Mouse (Mus musculus): Measurements from ENCODE around the gene Zbtb17. TPM values are rescaled to one million over a fixed set of nuclear protein-coding genes. Genes with fewer than 3 reads are reported as not detected.

The Zbtb17 gene
- polyA plus RNA-seq, 1 experiment, result 1.9 TPM

DNA sequence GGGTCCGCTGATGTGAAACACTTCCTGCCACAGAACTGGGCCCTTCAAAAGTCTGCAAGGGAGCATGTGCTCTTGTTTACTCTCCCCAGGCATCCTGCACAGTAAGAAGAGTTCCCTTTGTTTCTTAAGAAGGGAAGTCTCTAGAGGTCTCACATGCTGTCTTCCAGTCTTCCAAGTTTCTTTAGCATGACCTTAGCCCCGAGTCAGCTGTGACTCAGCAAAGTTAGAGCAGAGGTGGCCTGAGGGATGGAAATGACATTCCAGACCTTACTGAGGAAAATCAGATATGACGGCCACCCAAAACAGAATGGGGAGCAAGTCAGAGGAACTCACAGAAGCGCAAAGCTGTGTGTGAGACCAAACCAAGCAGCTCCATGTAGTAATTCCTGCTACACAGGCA lies 56.2 kb downstream of the Zbtb17 start:
- H3K36me3 ChIP-seq (ENCODE audit: control insufficient read depth), result peaks cover 67% of the 10 kb centered on the region
- H3K27me3 ChIP-seq (ENCODE audit: control insufficient read depth), result no peaks in the 10 kb centered on the region
- peaks cover 8% of the 10 kb centered on the region for H3K4me1 ChIP-seq (ENCODE audit: control insufficient read depth)
- TF ChIP-seq TAL1 (IDR thresholded peaks at IDR 0.05; ENCODE audit: low read length), result no peak
- no peak for TF ChIP-seq GATA1 (IDR thresholded peaks at IDR 0.05; ENCODE audit: low read length)
- no peak overlapping the region for H3K4me3 ChIP-seq (replicated peaks)
- peaks cover 12% of the 10 kb centered on the region for H3K9me3 ChIP-seq (ENCODE audit: control insufficient read depth, low read length)

DNA sequence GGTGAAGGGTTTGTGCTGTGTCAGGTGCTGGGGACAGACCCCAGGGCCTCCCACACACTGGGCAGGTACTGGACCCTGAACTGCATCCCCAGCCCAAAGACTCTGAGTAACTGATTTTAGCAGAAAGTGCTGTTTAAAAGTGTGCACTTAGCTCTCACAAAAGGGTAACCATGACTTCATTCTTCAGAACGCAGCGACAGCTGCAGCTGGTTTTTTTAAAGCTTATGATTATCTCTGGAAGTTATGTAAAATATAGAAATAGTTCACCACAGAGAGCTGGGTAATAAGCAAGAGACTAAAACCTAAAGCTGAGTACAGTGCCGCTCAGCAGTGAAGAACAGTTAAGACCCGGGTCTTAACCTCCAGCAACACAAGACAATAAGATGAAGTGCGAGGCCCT lies 56.6 kb downstream of the Zbtb17 start:
- H3K4me1 ChIP-seq (ENCODE audit: control insufficient read depth), result peaks cover 8% of the 10 kb centered on the region
- H3K27me3 ChIP-seq (ENCODE audit: control insufficient read depth), result no peaks in the 10 kb centered on the region
- H3K9me3 ChIP-seq (ENCODE audit: control insufficient read depth, low read length), result peaks cover 12% of the 10 kb centered on the region
- no peak overlapping the region for H3K4me3 ChIP-seq (replicated peaks)
- no peak for TF ChIP-seq GATA1 (IDR thresholded peaks at IDR 0.05; ENCODE audit: low read length)
- TF ChIP-seq TAL1 (IDR thresholded peaks at IDR 0.05; ENCODE audit: low read length), result no peak
- peaks cover 63% of the 10 kb centered on the region for H3K36me3 ChIP-seq (ENCODE audit: control insufficient read depth)

DNA sequence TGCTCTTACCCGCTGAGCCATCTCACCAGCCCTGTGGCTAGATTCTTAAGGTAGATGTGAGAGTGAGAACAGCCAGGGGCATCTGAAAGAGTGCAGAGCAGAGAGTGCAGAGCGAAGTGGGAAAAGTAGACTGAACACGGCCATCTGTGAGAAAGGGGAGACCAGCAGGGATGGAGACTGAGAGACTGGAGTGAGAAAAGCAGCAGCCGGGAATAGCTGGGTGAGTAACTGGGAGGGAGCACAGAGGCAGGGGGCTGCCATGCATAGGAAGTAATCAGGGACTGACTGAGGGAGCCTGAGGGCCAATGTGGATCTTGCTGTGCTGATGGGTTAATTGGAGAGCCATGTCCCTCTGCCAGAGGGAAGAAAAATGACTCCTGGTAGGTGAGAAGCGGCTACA lies 58.3 kb downstream of the Zbtb17 start:
- no peak overlapping the region for H3K4me3 ChIP-seq (replicated peaks)
- peaks cover 49% of the 10 kb centered on the region for H3K36me3 ChIP-seq (ENCODE audit: control insufficient read depth)
- TF ChIP-seq TAL1 (IDR thresholded peaks at IDR 0.05; ENCODE audit: low read length) (no peak), GATA1 (IDR thresholded peaks at IDR 0.05; ENCODE audit: low read length) (no peak)
- peaks cover 18% of the 10 kb centered on the region for H3K4me1 ChIP-seq (ENCODE audit: control insufficient read depth)
- H3K9me3 ChIP-seq (ENCODE audit: control insufficient read depth, low read length), result peaks cover 12% of the 10 kb centered on the region
- H3K27me3 ChIP-seq (ENCODE audit: control insufficient read depth), result no peaks in the 10 kb centered on the region

DNA sequence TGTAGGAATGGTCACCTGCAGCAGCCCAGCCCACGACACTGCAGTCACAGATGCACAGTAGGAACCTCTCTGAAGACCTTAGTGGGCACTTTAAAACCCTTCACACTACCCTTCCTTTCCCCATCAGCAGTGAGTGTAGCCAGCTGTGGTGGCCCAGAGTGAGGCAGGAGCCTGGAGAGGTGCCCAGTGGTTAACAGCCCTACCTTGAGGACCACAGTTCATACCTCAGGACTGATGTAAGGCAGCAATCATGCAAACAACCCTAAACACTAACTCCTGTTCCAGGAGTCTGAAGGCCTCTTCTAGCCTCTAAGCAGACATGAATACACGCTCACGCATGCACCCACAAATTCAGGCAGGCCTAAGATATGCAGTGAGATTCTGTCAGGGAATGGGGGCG lies 60.0 kb downstream of the Zbtb17 start:
- no peak for TF ChIP-seq TAL1 (IDR thresholded peaks at IDR 0.05; ENCODE audit: low read length)
- Histone ChIP-seq H3K36me3 (ENCODE audit: control insufficient read depth) (peaks cover 44% of the 10 kb centered on the region), H3K27me3 (ENCODE audit: control insufficient read depth) (no peaks in the 10 kb centered on the region), H3K4me3 (replicated peaks) (no peak overlapping the region), H3K4me1 (ENCODE audit: control insufficient read depth) (peaks cover 19% of the 10 kb centered on the region), H3K9me3 (ENCODE audit: control insufficient read depth, low read length) (peaks cover 12% of the 10 kb centered on the region)

DNA sequence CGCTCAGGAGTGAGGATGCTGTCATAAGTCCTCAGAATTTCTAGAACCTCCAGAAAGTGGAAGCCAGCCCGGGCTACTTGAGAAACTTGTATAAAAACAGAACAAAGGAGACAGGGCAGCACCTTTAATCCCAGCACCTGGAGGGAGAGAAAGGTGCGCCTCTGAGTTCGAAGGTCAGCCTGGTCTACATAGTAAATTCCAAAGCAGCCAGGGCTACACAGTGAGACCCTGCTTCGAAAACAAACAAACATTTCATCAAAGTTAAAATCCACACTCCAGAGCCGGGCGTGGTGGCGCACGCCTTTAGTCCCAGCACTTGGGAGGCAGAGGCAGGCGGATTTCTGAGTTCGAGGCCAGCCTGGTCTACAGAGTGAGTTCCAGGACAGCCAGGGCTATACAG lies 61.4 kb downstream of the Zbtb17 start:
- Histone ChIP-seq H3K9me3 (ENCODE audit: control insufficient read depth, low read length) (peaks cover 12% of the 10 kb centered on the region), H3K4me1 (ENCODE audit: control insufficient read depth) (peaks cover 23% of the 10 kb centered on the region), H3K36me3 (ENCODE audit: control insufficient read depth) (peaks cover 35% of the 10 kb centered on the region), H3K4me3 (replicated peaks) (no peak overlapping the region), H3K27me3 (ENCODE audit: control insufficient read depth) (no peaks in the 10 kb centered on the region)
- no peak for TF ChIP-seq TAL1 (IDR thresholded peaks at IDR 0.05; ENCODE audit: low read length)
- no peak for TF ChIP-seq GATA1 (IDR thresholded peaks at IDR 0.05; ENCODE audit: low read length)

DNA sequence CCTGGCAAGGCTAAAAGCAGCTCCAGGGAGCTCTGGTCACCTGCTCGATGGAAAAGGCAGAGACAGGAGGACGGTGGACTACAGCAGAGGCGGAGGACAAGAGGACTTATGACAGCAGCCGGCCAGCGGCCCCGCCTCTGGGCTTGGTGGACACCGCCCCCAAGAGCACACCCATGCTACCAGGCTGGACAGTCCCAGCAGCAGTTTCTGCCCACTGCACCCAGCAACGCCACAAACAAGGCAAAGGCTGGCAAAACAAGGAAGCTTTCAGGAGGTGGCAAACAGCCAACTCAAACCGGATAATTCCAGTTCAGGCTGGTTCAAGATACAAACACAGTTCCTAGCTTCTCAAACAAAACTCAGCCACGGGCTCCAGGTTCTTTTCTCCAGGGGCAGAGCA lies 61.9 kb downstream of the Zbtb17 start:
- H3K9me3 ChIP-seq (ENCODE audit: control insufficient read depth, low read length), result peaks cover 12% of the 10 kb centered on the region
- H3K36me3 ChIP-seq (ENCODE audit: control insufficient read depth), result peaks cover 36% of the 10 kb centered on the region
- no peaks in the 10 kb centered on the region for H3K27me3 ChIP-seq (ENCODE audit: control insufficient read depth)
- H3K4me1 ChIP-seq (ENCODE audit: control insufficient read depth), result peaks cover 26% of the 10 kb centered on the region
- H3K4me3 ChIP-seq (replicated peaks), result no peak overlapping the region
- no peak for TF ChIP-seq TAL1 (IDR thresholded peaks at IDR 0.05; ENCODE audit: low read length)
- TF ChIP-seq GATA1 (IDR thresholded peaks at IDR 0.05; ENCODE audit: low read length), result no peak

DNA sequence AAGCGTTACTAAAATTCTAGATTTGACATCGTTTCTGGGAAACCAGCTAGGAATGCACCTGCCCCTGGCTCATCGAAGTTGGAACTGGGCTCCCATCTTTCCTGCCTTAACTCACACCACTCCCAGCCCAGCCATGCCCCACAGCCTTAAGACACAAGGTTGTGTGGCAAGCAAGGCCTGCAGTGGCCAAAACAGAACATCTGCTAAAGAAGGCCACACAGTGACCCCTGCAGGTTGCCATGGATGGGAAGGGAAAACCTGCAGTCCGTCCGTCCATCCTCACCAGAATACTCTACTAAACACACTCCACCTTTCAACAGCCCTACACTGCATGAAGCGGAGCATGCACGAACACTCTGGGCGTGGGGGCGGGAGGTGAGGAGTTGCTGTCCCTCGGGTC lies 62.4 kb downstream of the Zbtb17 start:
- Histone ChIP-seq H3K27me3 (ENCODE audit: control insufficient read depth) (no peaks in the 10 kb centered on the region), H3K36me3 (ENCODE audit: control insufficient read depth) (peaks cover 37% of the 10 kb centered on the region), H3K4me3 (replicated peaks) (no peak overlapping the region), H3K9me3 (ENCODE audit: control insufficient read depth, low read length) (peaks cover 12% of the 10 kb centered on the region), H3K4me1 (ENCODE audit: control insufficient read depth) (peaks cover 29% of the 10 kb centered on the region)
- TF ChIP-seq GATA1 (IDR thresholded peaks at IDR 0.05; ENCODE audit: low read length), result no peak
- TF ChIP-seq TAL1 (IDR thresholded peaks at IDR 0.05; ENCODE audit: low read length), result no peak

DNA sequence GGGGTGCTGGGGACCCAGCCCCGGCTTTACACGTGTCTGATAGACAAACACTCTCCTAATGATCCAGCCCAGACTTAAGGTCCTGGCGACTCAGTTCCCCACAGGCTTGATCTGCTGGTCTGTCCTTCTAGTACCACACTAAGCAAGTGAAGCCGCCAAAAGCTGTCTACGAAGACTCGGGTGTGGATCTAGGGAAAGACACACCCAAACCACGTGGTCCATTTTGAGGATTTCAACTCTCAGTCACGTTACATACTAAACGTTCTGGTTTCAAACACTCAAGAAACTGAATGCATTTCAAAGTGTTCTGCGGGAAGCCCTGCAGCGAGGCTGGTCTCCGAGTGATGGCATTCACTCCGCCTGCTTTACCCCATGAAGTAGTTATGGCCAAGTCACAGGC lies 66.0 kb downstream of the Zbtb17 start:
- no peaks in the 10 kb centered on the region for H3K27me3 ChIP-seq (ENCODE audit: control insufficient read depth)
- H3K4me1 ChIP-seq (ENCODE audit: control insufficient read depth), result peaks cover 29% of the 10 kb centered on the region
- no peak overlapping the region for H3K4me3 ChIP-seq (replicated peaks)
- peaks cover 48% of the 10 kb centered on the region for H3K36me3 ChIP-seq (ENCODE audit: control insufficient read depth)
- no peak for TF ChIP-seq GATA1 (IDR thresholded peaks at IDR 0.05; ENCODE audit: low read length)
- TF ChIP-seq TAL1 (IDR thresholded peaks at IDR 0.05; ENCODE audit: low read length), result no peak
- no peaks in the 10 kb centered on the region for H3K9me3 ChIP-seq (ENCODE audit: control insufficient read depth, low read length)

DNA sequence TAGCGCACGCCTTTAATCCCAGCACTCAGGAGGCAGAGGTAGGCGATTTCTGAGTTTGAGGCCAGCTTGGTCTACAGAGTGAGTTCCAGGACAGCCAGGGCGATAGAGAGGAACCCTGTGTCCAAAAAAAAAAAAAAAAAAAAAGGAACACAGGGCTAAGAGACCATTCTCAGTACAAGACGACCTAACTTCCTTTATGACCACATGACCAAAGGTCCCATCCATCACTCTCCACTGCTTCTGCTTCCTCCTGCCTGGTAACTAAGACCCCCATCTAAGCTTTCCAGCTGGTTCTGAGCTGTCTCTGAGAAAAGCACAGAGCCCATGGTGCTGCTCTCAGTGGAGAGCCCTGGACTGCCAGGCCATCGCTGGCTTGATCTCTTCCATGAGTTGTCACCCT lies 67.7 kb downstream of the Zbtb17 start:
- Histone ChIP-seq H3K27me3 (ENCODE audit: control insufficient read depth) (no peaks in the 10 kb centered on the region), H3K36me3 (ENCODE audit: control insufficient read depth) (peaks cover 65% of the 10 kb centered on the region), H3K9me3 (ENCODE audit: control insufficient read depth, low read length) (no peaks in the 10 kb centered on the region), H3K4me1 (ENCODE audit: control insufficient read depth) (peaks cover 20% of the 10 kb centered on the region), H3K4me3 (replicated peaks) (no peak overlapping the region)
- no peak for TF ChIP-seq TAL1 (IDR thresholded peaks at IDR 0.05; ENCODE audit: low read length)
- TF ChIP-seq GATA1 (IDR thresholded peaks at IDR 0.05; ENCODE audit: low read length), result no peak

DNA sequence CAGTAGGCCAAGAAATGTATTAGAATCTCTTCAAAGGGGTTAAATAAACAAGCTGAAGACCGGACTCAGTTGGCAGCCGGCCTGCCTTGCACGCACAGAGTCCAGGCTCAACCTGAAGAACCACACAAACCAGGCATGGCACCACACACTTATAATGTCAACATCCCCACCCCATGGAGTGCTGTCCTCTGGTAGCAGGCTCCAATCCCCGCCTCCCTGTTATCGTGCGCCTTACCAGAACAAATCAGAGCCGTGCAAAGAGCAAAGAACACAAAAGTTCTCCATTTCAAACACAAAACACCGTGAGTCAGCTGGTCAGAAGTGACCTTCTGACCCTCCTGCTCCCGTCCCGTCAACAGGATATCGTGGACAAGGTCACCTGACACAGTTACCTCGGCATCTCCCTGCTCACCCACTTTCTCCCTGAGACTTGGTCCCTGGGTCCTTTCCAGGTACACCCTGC lies 69.8 kb downstream of the Zbtb17 start:
- Histone ChIP-seq H3K36me3 (ENCODE audit: control insufficient read depth) (peaks cover 79% of the 10 kb centered on the region), H3K4me3 (replicated peaks) (no peak overlapping the region), H3K27me3 (ENCODE audit: control insufficient read depth) (no peaks in the 10 kb centered on the region), H3K4me1 (ENCODE audit: control insufficient read depth) (peaks cover 18% of the 10 kb centered on the region), H3K9me3 (ENCODE audit: control insufficient read depth, low read length) (no peaks in the 10 kb centered on the region)
- TF ChIP-seq GATA1 (IDR thresholded peaks at IDR 0.05; ENCODE audit: low read length), result no peak
- no peak for TF ChIP-seq TAL1 (IDR thresholded peaks at IDR 0.05; ENCODE audit: low read length)

Other genes starting within 250 kb of the Zbtb17 start
- not detected in 2 replicates for gene Rsg1, start 230.7 kb upstream of the Zbtb17 start, polyA plus RNA-seq (2012)
- gene Arhgef19, start 205.2 kb upstream of the Zbtb17 start, polyA plus RNA-seq (2012), result 0.08 and 0.12 TPM in 2 replicates
- not detected in 2 replicates for gene Epha2, start 143.4 kb upstream of the Zbtb17 start, polyA plus RNA-seq (2012)
- gene Fam131c, start 76.4 kb upstream of the Zbtb17 start, polyA plus RNA-seq (2012), result not detected in 2 replicates
- gene Clcnka, start 45.9 kb upstream of the Zbtb17 start, polyA plus RNA-seq (2012), result not detected in 2 replicates
- gene Clcnkb, start 28.6 kb upstream of the Zbtb17 start, polyA plus RNA-seq (2012), result not detected in 2 replicates
- gene Hspb7, start 23.9 kb upstream of the Zbtb17 start, polyA plus RNA-seq (2012), result not detected in 2 replicates
- not detected in 2 replicates for gene Srarp, start 8.5 kb upstream of the Zbtb17 start, polyA plus RNA-seq (2012)
- gene Spen, start 93.9 kb downstream of the Zbtb17 start, polyA plus RNA-seq (2012), result 25.6 and 25.7 TPM in 2 replicates
- 0.02 TPM in 2 replicates for gene Fblim1, start 161.4 kb downstream of the Zbtb17 start, polyA plus RNA-seq (2012)
- gene Tmem82, start 174.0 kb downstream of the Zbtb17 start, polyA plus RNA-seq (2012), result 0.03 TPM in 1 of 2 replicates, not detected in the other
- gene Slc25a34, start 179.2 kb downstream of the Zbtb17 start, polyA plus RNA-seq (2012), result not detected in 2 replicates
- 1.1 and 1.4 TPM in 2 replicates for gene Plekhm2, start 220.2 kb downstream of the Zbtb17 start, polyA plus RNA-seq (2012)
- gene Rsc1a1, start 240.9 kb downstream of the Zbtb17 start, polyA plus RNA-seq (2012), result 0.11 TPM in 1 of 2 replicates, not detected in the other